Mouse (Mus musculus) erythroid progenitor cell, adult 5-6 weeks (primary cell): Measurements from ENCODE around the gene Efcab3. TPM values are rescaled to one million over a fixed set of nuclear protein-coding genes. Genes with fewer than 3 reads are reported as not detected.

Source experiments
- total RNA-seq, 2 experiments: library from RNA; stranded (forward) in 1 of 2; stranded (reverse) in 1 of 2; fragments of 150-400 nt in 1 of 2; fragments of 186-747, 209-891 nt in 1 of 2; gene quantifications; 2 replicates each; pipeline versions ENCODE4 v1.2.3 to v1.2.4; 2015 to 2017; ENCODE audit warnings: low replicate concordance in 2 of 2

The Efcab3 gene
- total RNA-seq, 2 experiments from 2014 or later = not detected

Other genes starting within 250 kb of the Efcab3 start
- gene Mettl2, start 62.8 kb downstream of the Efcab3 start, total RNA-seq (2015; ENCODE audit: low replicate concordance) = 2.9 TPM in 1 of 2 replicates, not detected in the other
- 1.7 and 7.1 TPM in 2 replicates for gene Mettl2, start 62.8 kb downstream of the Efcab3 start, total RNA-seq (2017; ENCODE audit: low replicate concordance)
- gene Gm10842, start 83.3 kb downstream of the Efcab3 start, total RNA-seq (2015; ENCODE audit: low replicate concordance) = not detected in 2 replicates
- gene Gm10842, start 83.3 kb downstream of the Efcab3 start, total RNA-seq (2017; ENCODE audit: low replicate concordance) = not detected in 2 replicates
- gene Tlk2, start 115.2 kb downstream of the Efcab3 start, total RNA-seq (2015; ENCODE audit: low replicate concordance) = 33.9 and 55.3 TPM in 2 replicates
- 67.9 and 85.7 TPM in 2 replicates for gene Tlk2, start 115.2 kb downstream of the Efcab3 start, total RNA-seq (2017; ENCODE audit: low replicate concordance)
- gene Mrc2, start 229.1 kb downstream of the Efcab3 start, total RNA-seq (2015; ENCODE audit: low replicate concordance) = not detected in 2 replicates
- gene Mrc2, start 229.1 kb downstream of the Efcab3 start, total RNA-seq (2017; ENCODE audit: low replicate concordance) = not detected in 2 replicates